Mouse (Mus musculus): ENCODE measurements around the gene Gm37419.

Gene Gm37419

DNA sequence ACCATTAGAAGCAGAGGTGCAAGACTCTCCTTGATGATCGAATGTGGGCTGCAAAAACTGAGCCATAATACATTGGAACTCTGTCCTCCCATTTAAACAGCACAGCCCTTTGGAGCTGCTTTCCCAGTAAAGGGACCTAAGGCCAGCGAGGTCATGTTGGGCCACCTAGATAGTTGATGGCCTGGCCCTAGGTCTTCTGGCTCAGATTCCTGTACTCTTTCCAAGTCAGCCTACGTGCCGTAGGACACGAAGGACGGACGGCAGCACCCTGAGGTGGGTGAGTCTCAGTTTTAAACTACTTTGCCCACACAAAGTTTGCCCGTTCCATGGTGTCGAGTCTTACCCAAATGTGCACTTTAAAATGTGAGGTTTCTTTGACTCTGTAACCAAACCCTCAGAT, 8.8 kb upstream of the Gm37419 start:
- no peak for DNase-seq (ENCODE audit: low read depth, low spot score)

GRCm38 (mm10) chr16:23980201-23980870, 7.9 kb upstream of the Gm37419 start:
- no peak for DNase-seq (ENCODE audit: low read depth, low spot score)

- no peak for DNase-seq (ENCODE audit: low read depth, low spot score)
These were observed 7.1 kb upstream of the Gm37419 start for GRCm38 (mm10) chr16:23980991-23981720.

- peak; percentile 84 for DNase-seq (ENCODE audit: low read depth, low spot score)
These were observed 6.1 kb upstream of the Gm37419 start for GRCm38 (mm10) chr16:23981925-23982851.

DNA sequence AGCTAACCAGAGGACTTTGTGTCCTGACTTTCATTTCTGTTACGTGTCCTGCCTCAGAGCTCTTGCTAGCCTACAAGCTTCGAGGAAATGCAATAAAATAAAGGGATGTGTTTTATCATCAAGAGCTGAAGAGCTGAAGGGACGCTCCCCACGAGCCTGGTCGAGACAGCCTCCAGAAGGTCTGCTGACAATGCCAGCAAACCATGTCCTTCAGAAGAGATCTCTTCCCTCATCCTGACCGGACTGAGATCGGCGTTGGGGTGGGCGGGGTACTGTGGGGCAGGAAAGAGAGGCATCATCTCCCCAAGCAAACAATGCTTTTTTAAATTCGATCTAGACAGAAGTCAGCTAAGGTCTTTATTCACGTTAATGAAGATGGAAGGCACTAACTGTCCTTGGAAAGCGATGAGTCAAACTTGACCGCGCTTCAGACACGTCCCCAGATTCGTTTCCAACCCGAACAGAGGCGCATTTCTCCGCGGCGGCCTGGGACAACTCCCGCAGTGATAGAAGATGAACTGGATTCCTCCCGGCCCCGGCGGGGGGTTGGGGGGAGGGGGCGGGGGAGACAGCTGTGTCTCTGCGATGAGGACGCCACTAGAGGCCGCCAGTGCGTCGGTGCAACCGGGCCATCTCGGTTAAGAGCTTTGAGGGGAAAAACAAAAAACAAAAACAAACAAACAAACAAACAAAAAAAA, 5.2 kb upstream of the Gm37419 start:
- no peak for DNase-seq (ENCODE audit: low read depth, low spot score)

GRCm38 (mm10) chr16:23984183-23984582, 4.1 kb upstream of the Gm37419 start:
- DNase-seq (ENCODE audit: low read depth, low spot score): peak; percentile 88

- DNase-seq (ENCODE audit: low read depth, low spot score): no peak
These were observed 3.4 kb upstream of the Gm37419 start for GRCm38 (mm10) chr16:23984760-23985466.

- DNase-seq (ENCODE audit: low read depth, low spot score): no peak
These were observed 2.8 kb upstream of the Gm37419 start for GRCm38 (mm10) chr16:23985467-23985861.

GRCm38 (mm10) chr16:23986176-23986575, 2.1 kb upstream of the Gm37419 start:
- DNase-seq (ENCODE audit: low read depth, low spot score): no peak

DNA sequence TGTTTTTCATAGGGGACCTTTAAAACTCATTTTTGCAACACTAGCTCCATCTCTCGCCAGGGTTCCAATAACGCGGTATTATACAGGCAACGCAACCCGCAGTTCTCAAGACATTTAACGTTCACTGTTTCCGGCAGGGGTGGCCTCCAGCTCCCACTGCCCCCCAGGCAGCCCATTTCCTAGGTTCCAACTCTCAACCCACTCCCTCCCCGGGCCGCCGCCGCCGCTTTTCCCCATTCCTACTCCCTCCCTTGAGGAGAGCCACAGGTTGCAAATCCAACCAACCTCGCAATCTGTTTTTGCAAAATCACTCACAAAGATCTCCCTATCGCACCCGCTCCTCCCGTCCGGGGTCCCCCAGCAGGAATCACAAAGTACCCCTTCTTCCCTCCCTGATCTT, 1.4 kb upstream of the Gm37419 start:
- DNase-seq (ENCODE audit: low read depth, low spot score): no peak

DNA sequence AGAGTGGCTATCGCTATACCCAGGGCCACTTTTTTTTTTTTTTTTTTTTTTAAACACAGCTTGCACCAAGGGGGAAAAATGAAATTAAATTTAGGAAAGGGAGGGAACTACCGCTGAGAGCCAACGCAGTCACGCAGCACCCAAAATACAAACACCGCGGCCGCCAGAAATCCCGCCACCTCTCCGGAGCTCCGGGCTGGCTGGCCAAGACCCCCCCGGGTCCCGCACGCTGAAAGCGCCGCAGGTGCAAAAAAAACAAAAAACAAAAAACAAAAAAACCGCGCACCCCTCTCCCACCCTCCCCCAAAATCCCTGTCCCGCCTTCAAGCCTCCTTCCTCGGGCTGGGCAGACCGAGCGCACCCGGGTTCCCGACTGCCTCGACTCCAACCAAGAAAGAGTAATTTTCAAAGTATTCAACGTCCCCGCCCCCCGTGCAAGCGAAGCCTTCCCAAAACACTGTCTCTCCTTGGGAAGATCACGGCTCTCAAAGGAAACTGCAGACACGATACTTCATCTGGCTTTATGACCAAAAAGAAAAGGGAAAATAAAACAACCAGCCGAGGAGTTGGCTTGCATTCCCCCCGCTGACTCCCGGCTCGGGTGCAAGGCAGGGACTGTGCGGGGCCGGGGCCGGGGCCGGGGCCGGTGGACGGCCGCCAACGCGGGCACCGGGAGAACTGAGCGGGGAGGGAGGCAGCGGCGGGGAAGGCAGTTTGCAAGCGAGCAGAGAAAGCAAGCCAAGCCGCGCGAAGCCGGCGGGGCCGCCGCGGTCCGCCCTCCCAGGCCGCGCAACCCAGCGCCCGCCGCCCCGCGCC, 733 bp upstream of the Gm37419 start:
- no peak for DNase-seq (ENCODE audit: low read depth, low spot score)

GRCm38 (mm10) chr16:23988157-23988465, 171 bp upstream of the Gm37419 start:
- DNase-seq (ENCODE audit: low read depth, low spot score): no peak

DNA sequence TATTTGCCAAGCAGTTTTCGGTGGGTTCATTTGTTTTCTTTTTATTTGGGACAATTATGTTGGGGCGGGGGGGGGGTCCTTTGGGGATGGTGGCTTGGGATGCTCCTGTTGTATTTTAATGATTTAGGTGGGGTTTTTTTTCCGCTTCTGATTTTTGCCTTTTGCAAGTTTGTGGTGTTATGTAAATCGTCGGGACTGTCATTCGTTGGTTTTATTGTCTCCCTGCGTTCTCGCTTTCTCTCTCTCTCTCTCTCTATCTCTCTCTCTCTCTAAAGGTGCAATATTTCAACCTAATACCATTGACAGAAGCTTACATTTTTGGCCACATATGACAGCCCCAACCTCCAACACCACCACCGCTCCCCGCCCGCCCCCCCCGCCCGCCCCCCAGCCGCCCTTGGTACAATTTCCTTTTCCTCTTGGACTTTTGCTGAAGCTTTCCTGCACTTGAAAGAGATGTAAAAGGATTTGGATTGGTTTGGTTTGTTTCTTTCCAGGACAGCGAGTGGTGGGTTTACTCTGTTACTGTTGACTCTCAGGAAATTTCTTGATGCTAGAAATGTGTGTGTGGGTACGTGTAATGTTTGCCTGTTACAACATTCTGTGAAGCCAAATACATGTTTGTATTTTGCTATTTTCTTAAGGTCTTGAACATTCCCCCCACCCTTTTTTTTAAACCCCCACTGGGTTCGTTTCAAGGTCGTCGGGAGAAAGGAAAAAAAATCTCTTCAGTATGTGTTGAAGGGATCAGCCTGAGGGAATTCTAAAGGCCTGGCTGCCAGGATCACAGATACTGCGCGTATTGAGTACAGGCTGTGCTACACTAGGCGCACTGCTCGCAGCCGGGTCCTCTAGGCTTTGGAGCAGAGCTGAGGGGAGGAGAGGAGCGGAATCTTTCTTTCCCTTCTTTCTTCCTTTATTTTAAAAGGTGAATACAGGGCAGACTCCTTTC, 1.2 kb downstream of the Gm37419 start:
- DNase-seq (ENCODE audit: low read depth, low spot score): no peak

GRCm38 (mm10) chr16:23990161-23990970, 2.1 kb downstream of the Gm37419 start:
- no peak for DNase-seq (ENCODE audit: low read depth, low spot score)

DNA sequence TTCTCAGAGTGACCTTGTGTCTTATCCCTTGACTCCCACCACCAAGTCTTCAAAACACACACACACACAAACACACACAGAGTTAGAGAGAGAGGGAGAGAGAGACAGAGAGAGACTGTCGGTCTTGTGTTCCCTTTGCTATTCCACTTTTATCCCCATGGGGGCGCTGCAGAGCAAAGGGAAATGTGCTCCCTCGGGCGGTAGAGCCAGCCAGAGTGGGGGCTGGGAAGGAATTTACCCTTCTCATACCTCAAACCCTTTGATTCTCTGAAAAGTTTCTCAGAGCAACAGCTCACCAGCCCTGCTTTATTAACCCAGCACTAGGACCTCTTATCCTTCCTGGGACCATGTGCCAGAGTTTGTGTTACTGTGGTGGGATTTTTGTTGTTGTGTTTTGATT, 2.9 kb downstream of the Gm37419 start:
- DNase-seq (ENCODE audit: low read depth, low spot score): peak; percentile 85

- no peak for DNase-seq (ENCODE audit: low read depth, low spot score)
These were observed 3.7 kb downstream of the Gm37419 start for GRCm38 (mm10) chr16:23991846-23992580.

Measured in forelimb bud, embryonic 11.5 days (tissue).